Mouse (Mus musculus): ENCODE results near the gene Olfr314.

- TF ChIP-seq CTCF (IDR thresholded peaks at IDR 0.05; ENCODE audit: low read depth) (no peak), EP300 (optimal IDR thresholded peaks at IDR 0.05) (no peak)
These were observed 49.4 kb upstream of the Olfr314 start for GRCm38 (mm10) chr11:58733372-58733771.
